Mouse (Mus musculus): Measurements from ENCODE around the gene Efhd1.

DNA sequence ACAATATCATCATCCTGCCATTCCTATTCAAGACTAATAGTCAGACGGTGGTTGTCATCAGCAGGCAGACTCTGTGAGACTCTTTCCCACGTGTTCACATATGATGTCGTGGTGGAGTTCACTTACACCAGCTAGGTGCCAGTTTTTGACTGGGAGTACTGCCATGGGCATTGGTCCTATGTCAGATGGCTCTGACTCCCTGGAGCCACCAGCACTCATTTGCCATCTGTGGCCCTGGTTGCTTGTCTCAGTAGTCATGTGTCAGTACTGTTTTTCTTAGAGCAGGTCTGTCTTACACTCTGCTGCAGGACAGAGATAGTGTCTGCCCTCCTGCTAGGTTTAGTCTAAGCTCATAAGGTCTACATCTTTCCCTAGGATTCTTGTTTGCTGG is 37.0 kb upstream of the Efhd1 start:
- no peak for TF ChIP-seq CTCF (IDR thresholded peaks at IDR 0.05; ENCODE audit: borderline replicate concordance, insufficient read depth, low read length)
- no peak for TF ChIP-seq POLR2A (IDR thresholded peaks at IDR 0.05; ENCODE audit: low read depth, low read length)
